Mouse (Mus musculus) 416B (cell line): ENCODE data around the gene Pclo.
"Not testable (repeated sequence)": the region's sequence is repeated elsewhere in the genome, so short reads cannot be mapped to it uniquely, and the experiment has no call there.

Experiments
- DNase-seq: peaks from one replicate; pipeline ENCODE4 v3.0.0; 2011; ENCODE audit warnings: low read depth

Gene Pclo

GRCm38 (mm10) chr5:14514631-14515523 is at the start of gene Pclo:
Gene Pclo, plus strand, starts transcription at chr5:14514918.
- no peak for DNase-seq

GRCm38 (mm10) chr5:14494431-14494830 is 20.3 kb upstream of the Pclo start:
- not testable (repeated sequence) for DNase-seq

- no peak for DNase-seq
Measured at GRCm38 (mm10) chr5:14508522-14508921, 6.2 kb upstream of the Pclo start.

GRCm38 (mm10) chr5:14509621-14510020 is 5.1 kb upstream of the Pclo start:
- no peak for DNase-seq

GRCm38 (mm10) chr5:14518131-14518832 is 3.6 kb downstream of the Pclo start:
- DNase-seq: no peak

GRCm38 (mm10) chr5:14522006-14522405 is 7.3 kb downstream of the Pclo start:
- DNase-seq: no peak

GRCm38 (mm10) chr5:14526038-14526437 is 11.3 kb downstream of the Pclo start:
- no peak for DNase-seq

- no peak for DNase-seq
Measured at GRCm38 (mm10) chr5:14527796-14528195, 13.1 kb downstream of the Pclo start.

GRCm38 (mm10) chr5:14531906-14532305 is 17.2 kb downstream of the Pclo start:
- DNase-seq: no peak

GRCm38 (mm10) chr5:14539346-14539745 is 24.6 kb downstream of the Pclo start:
- no peak for DNase-seq

GRCm38 (mm10) chr5:14539961-14540627 is 25.4 kb downstream of the Pclo start:
- DNase-seq: no peak

- no peak for DNase-seq
Measured at GRCm38 (mm10) chr5:14575626-14576025, 60.9 kb downstream of the Pclo start.

- no peak for DNase-seq
Measured at GRCm38 (mm10) chr5:14591479-14591878, 76.8 kb downstream of the Pclo start.

- DNase-seq: no peak
Measured at GRCm38 (mm10) chr5:14595426-14596013, 80.8 kb downstream of the Pclo start.

GRCm38 (mm10) chr5:14608318-14608717 is 93.6 kb downstream of the Pclo start:
- DNase-seq: no peak

- DNase-seq: no peak
Measured at GRCm38 (mm10) chr5:14621146-14621545, 106.4 kb downstream of the Pclo start.

GRCm38 (mm10) chr5:14623360-14623759 is 108.6 kb downstream of the Pclo start:
- no peak for DNase-seq

GRCm38 (mm10) chr5:14641260-14641659 is 126.5 kb downstream of the Pclo start:
- no peak for DNase-seq

GRCm38 (mm10) chr5:14645856-14646255 is 131.1 kb downstream of the Pclo start:
- DNase-seq: no peak

GRCm38 (mm10) chr5:14660637-14661036 is 145.9 kb downstream of the Pclo start:
- no peak for DNase-seq

- DNase-seq: no peak
Measured at GRCm38 (mm10) chr5:14662180-14662579, 147.5 kb downstream of the Pclo start.

GRCm38 (mm10) chr5:14662603-14663002 is 147.9 kb downstream of the Pclo start:
- no peak for DNase-seq
